Mouse (Mus musculus): ENCODE measurements at regions not wholly inside any gene's neighbourhood (a gene's known extent, or its start where the extent isn't known, plus 50 kb on each side); places are given as distances from the start of the nearest gene placed in this dataset.

GRCm38 (mm10) chr5:114512756-114513155, 55.1 kb upstream of the Fam222a start:
- peak in 1 of 2 experiments; percentile 15 for DNase-seq

- DNase-seq: no peak
Observed at GRCm38 (mm10) chr5:114513911-114514457, 53.8 kb upstream of the Fam222a start.

GRCm38 (mm10) chr5:114517010-114517409, 50.8 kb upstream of the Fam222a start:
- no peak for DNase-seq

- DNase-seq: no peak
Observed at GRCm38 (mm10) chr5:114518012-114518411, 49.8 kb upstream of the Fam222a start.
